Mouse (Mus musculus): ENCODE data around the gene Gm49384. TPM values are rescaled to one million over a fixed set of nuclear protein-coding genes. Genes with fewer than 3 reads are reported as not detected.
"Not testable (repeated sequence)": the region's sequence is repeated elsewhere in the genome, so short reads cannot be mapped to it uniquely, and the experiment has no call there.

Gene Gm49384
- polyA plus RNA-seq, 1 experiment: 0.47 TPM

- H3K36me3 ChIP-seq (ENCODE audit: control insufficient read depth, insufficient read depth, low read length): peaks cover 9% of the 10 kb centered on the region
- no peak overlapping the region; the same call in 1 of the 2 replicates for H3K4me3 ChIP-seq (ENCODE audit: extremely low read depth, insufficient read depth, insufficient read length)
- H3K4me1 ChIP-seq (ENCODE audit: control insufficient read depth, insufficient read depth, insufficient read length): peaks cover 3% of the 10 kb centered on the region; the same call in 1 of the 2 replicates
- WGBS: 2% methylated on average over 9 of the region's 9 CpGs
- TF ChIP-seq POLR2A (IDR thresholded peaks at IDR 0.05; ENCODE audit: low read depth, low read length): no peak
- TF ChIP-seq CTCF (IDR thresholded peaks at IDR 0.05; ENCODE audit: extremely low read depth, insufficient read depth, insufficient read length, insufficient replicate concordance): no peak
- H3K27ac ChIP-seq (ENCODE audit: insufficient read depth, low read length): peak overlapping the region; percentile 69; the same call in 1 of the 2 replicates
- no peaks in the 10 kb centered on the region for H3K27me3 ChIP-seq (ENCODE audit: control insufficient read depth, insufficient read depth, low read length)
- peak in 1 of 2 experiments; percentile 83 for DNase-seq (ENCODE audit: low read depth in 1 of 2, low spot score in 2 of 2)
These were observed 44.5 kb downstream of the Gm49384 start for GRCm38 (mm10) chr12:69159578-69159940.

- under 1% methylated on average over 62 of the region's 68 CpGs for WGBS
- peak; percentile 93 to 98 for DNase-seq (ENCODE audit: low read depth in 1 of 2, low spot score in 2 of 2)
- not testable (repeated sequence) for H3K36me3 ChIP-seq (ENCODE audit: control insufficient read depth, insufficient read depth, low read length); H3K27me3 ChIP-seq (ENCODE audit: control insufficient read depth, insufficient read depth, low read length); H3K4me1 ChIP-seq (ENCODE audit: control insufficient read depth, insufficient read depth, insufficient read length)
- peak; percentile 82 for TF ChIP-seq POLR2A (IDR thresholded peaks at IDR 0.05; ENCODE audit: low read depth, low read length)
- H3K27ac ChIP-seq (ENCODE audit: insufficient read depth, low read length): peak within 1 kb of the TSS; percentile 94
- peak within 1 kb of the TSS; percentile 84 for H3K4me3 ChIP-seq (ENCODE audit: extremely low read depth, insufficient read depth, insufficient read length)
These were observed 45.1 kb downstream of the Gm49384 start, which contains the start of gene Rps29 for GRCm38 (mm10) chr12:69158765-69159577. Gene Rps29 (minus strand): TSS chr12:69159186.

GRCm38 (mm10) chr12:69158366-69158764 lies 45.7 kb downstream of the Gm49384 start:
- no peak for DNase-seq (ENCODE audit: low read depth in 1 of 2, low spot score in 2 of 2)
- Histone ChIP-seq H3K36me3 (ENCODE audit: control insufficient read depth, insufficient read depth, low read length) (peaks cover 9% of the 10 kb centered on the region), H3K27me3 (ENCODE audit: control insufficient read depth, insufficient read depth, low read length) (no peaks in the 10 kb centered on the region), H3K4me3 (ENCODE audit: extremely low read depth, insufficient read depth, insufficient read length) (peak overlapping the region; percentile 84), H3K4me1 (ENCODE audit: control insufficient read depth, insufficient read depth, insufficient read length) (peaks cover 3% of the 10 kb centered on the region; the same call in 1 of the 2 replicates), H3K27ac (ENCODE audit: insufficient read depth, low read length) (peak overlapping the region; percentile 94)
- WGBS: under 1% methylated on average over 19 of the region's 19 CpGs
- TF ChIP-seq POLR2A (IDR thresholded peaks at IDR 0.05; ENCODE audit: low read depth, low read length) (no peak), CTCF (IDR thresholded peaks at IDR 0.05; ENCODE audit: extremely low read depth, insufficient read depth, insufficient read length, insufficient replicate concordance) (no peak)

- Histone ChIP-seq H3K4me3 (ENCODE audit: extremely low read depth, insufficient read depth, insufficient read length) (no peak overlapping the region), H3K27me3 (ENCODE audit: control insufficient read depth, insufficient read depth, low read length) (no peaks in the 10 kb centered on the region), H3K4me1 (ENCODE audit: control insufficient read depth, insufficient read depth, insufficient read length) (peaks cover 3% of the 10 kb centered on the region; the same call in 1 of the 2 replicates), H3K36me3 (ENCODE audit: control insufficient read depth, insufficient read depth, low read length) (peaks cover 9% of the 10 kb centered on the region), H3K27ac (ENCODE audit: insufficient read depth, low read length) (no peak overlapping the region)
- 84% methylated on average over 2 of the region's 2 CpGs for WGBS
- DNase-seq (ENCODE audit: low read depth in 1 of 2, low spot score in 2 of 2): no peak
- TF ChIP-seq POLR2A (IDR thresholded peaks at IDR 0.05; ENCODE audit: low read depth, low read length) (no peak), CTCF (IDR thresholded peaks at IDR 0.05; ENCODE audit: extremely low read depth, insufficient read depth, insufficient read length, insufficient replicate concordance) (no peak)
These were observed 47.0 kb downstream of the Gm49384 start for GRCm38 (mm10) chr12:69157107-69157506.

- Histone ChIP-seq H3K4me1 (ENCODE audit: control insufficient read depth, insufficient read depth, insufficient read length) (peaks cover 3% of the 10 kb centered on the region; the same call in 1 of the 2 replicates), H3K27me3 (ENCODE audit: control insufficient read depth, insufficient read depth, low read length) (no peaks in the 10 kb centered on the region), H3K36me3 (ENCODE audit: control insufficient read depth, insufficient read depth, low read length) (peaks cover 9% of the 10 kb centered on the region), H3K27ac (ENCODE audit: insufficient read depth, low read length) (no peak overlapping the region), H3K4me3 (ENCODE audit: extremely low read depth, insufficient read depth, insufficient read length) (no peak overlapping the region)
- DNase-seq (ENCODE audit: low read depth in 1 of 2, low spot score in 2 of 2): no peak
- TF ChIP-seq CTCF (IDR thresholded peaks at IDR 0.05; ENCODE audit: extremely low read depth, insufficient read depth, insufficient read length, insufficient replicate concordance) (no peak), POLR2A (IDR thresholded peaks at IDR 0.05; ENCODE audit: low read depth, low read length) (no peak)
- 90% methylated on average over 4 of the region's 4 CpGs for WGBS
These were observed 47.6 kb downstream of the Gm49384 start for GRCm38 (mm10) chr12:69156436-69156835.

GRCm38 (mm10) chr12:69155923-69156322 lies 48.1 kb downstream of the Gm49384 start:
- WGBS: 89% methylated on average over 2 of the region's 2 CpGs
- Histone ChIP-seq H3K4me3 (ENCODE audit: extremely low read depth, insufficient read depth, insufficient read length) (no peak overlapping the region), H3K27me3 (ENCODE audit: control insufficient read depth, insufficient read depth, low read length) (no peaks in the 10 kb centered on the region), H3K27ac (ENCODE audit: insufficient read depth, low read length) (no peak overlapping the region), H3K4me1 (ENCODE audit: control insufficient read depth, insufficient read depth, insufficient read length) (peaks cover 3% of the 10 kb centered on the region; the same call in 1 of the 2 replicates), H3K36me3 (ENCODE audit: control insufficient read depth, insufficient read depth, low read length) (peaks cover 9% of the 10 kb centered on the region)
- no peak for TF ChIP-seq CTCF (IDR thresholded peaks at IDR 0.05; ENCODE audit: extremely low read depth, insufficient read depth, insufficient read length, insufficient replicate concordance)
- TF ChIP-seq POLR2A (IDR thresholded peaks at IDR 0.05; ENCODE audit: low read depth, low read length): no peak
- DNase-seq (ENCODE audit: low read depth in 1 of 2, low spot score in 2 of 2): no peak

- Histone ChIP-seq H3K27ac (ENCODE audit: insufficient read depth, low read length) (no peak overlapping the region), H3K4me1 (ENCODE audit: control insufficient read depth, insufficient read depth, insufficient read length) (no peaks in the 10 kb centered on the region), H3K36me3 (ENCODE audit: control insufficient read depth, insufficient read depth, low read length) (no peaks in the 10 kb centered on the region), H3K27me3 (ENCODE audit: control insufficient read depth, insufficient read depth, low read length) (no peaks in the 10 kb centered on the region), H3K4me3 (ENCODE audit: extremely low read depth, insufficient read depth, insufficient read length) (no peak overlapping the region)
- TF ChIP-seq CTCF (IDR thresholded peaks at IDR 0.05; ENCODE audit: extremely low read depth, insufficient read depth, insufficient read length, insufficient replicate concordance) (no peak), POLR2A (IDR thresholded peaks at IDR 0.05; ENCODE audit: low read depth, low read length) (no peak)
- WGBS: 90% methylated on average over 13 of the region's 13 CpGs
- no peak for DNase-seq (ENCODE audit: low read depth in 1 of 2, low spot score in 2 of 2)
These were observed 54.0 kb downstream of the Gm49384 start for GRCm38 (mm10) chr12:69150049-69150448.

Measured in spleen, adult 2 months (tissue).